Mouse (Mus musculus): ENCODE results near the gene Rac1. TPM values are rescaled to one million over a fixed set of nuclear protein-coding genes. Genes with fewer than 3 reads are reported as not detected.

Rac1 gene
- total RNA-seq, 2 experiments from 2014 or later, result 134 to 471 TPM

- peak; percentile 74 for ATAC-seq (replicated peaks; ENCODE audit: poor library complexity, severe bottlenecking)
These were observed 28.1 kb downstream of the Rac1 start for GRCm38 (mm10) chr5:143499686-143500085.

GRCm38 (mm10) chr5:143499197-143499596 is 28.6 kb downstream of the Rac1 start:
- ATAC-seq (replicated peaks; ENCODE audit: poor library complexity, severe bottlenecking), result peak; percentile 88

- no peak for ATAC-seq (replicated peaks; ENCODE audit: poor library complexity, severe bottlenecking)
These were observed 30.4 kb downstream of the Rac1 start for GRCm38 (mm10) chr5:143497451-143497850.

GRCm38 (mm10) chr5:143495708-143496107 is 32.1 kb downstream of the Rac1 start:
- no peak for ATAC-seq (replicated peaks; ENCODE audit: poor library complexity, severe bottlenecking)

- ATAC-seq (replicated peaks; ENCODE audit: poor library complexity, severe bottlenecking), result no peak
These were observed 34.7 kb downstream of the Rac1 start for GRCm38 (mm10) chr5:143493163-143493562.

GRCm38 (mm10) chr5:143491736-143492135 is 36.1 kb downstream of the Rac1 start:
- ATAC-seq (replicated peaks; ENCODE audit: poor library complexity, severe bottlenecking), result no peak

- ATAC-seq (replicated peaks; ENCODE audit: poor library complexity, severe bottlenecking), result peak; percentile 70
These were observed 38.0 kb downstream of the Rac1 start for GRCm38 (mm10) chr5:143489749-143490342.

- ATAC-seq (replicated peaks; ENCODE audit: poor library complexity, severe bottlenecking), result no peak
These were observed 39.8 kb downstream of the Rac1 start for GRCm38 (mm10) chr5:143487998-143488397.

GRCm38 (mm10) chr5:143487193-143487592 is 40.6 kb downstream of the Rac1 start:
- ATAC-seq (replicated peaks; ENCODE audit: poor library complexity, severe bottlenecking), result peak; percentile 28; the same call in 1 of the 2 replicates

- peak; percentile 71 for ATAC-seq (replicated peaks; ENCODE audit: poor library complexity, severe bottlenecking)
These were observed 42.9 kb downstream of the Rac1 start for GRCm38 (mm10) chr5:143484955-143485354.

GRCm38 (mm10) chr5:143477901-143478300 is 49.9 kb downstream of the Rac1 start:
- ATAC-seq (replicated peaks; ENCODE audit: poor library complexity, severe bottlenecking), result no peak

- ATAC-seq (replicated peaks; ENCODE audit: poor library complexity, severe bottlenecking), result no peak
These were observed 51.8 kb downstream of the Rac1 start for GRCm38 (mm10) chr5:143476013-143476412.

GRCm38 (mm10) chr5:143475153-143475844 is 52.5 kb downstream of the Rac1 start:
- ATAC-seq (replicated peaks; ENCODE audit: poor library complexity, severe bottlenecking), result peak; percentile 78

GRCm38 (mm10) chr5:143471953-143472618 is 55.8 kb downstream of the Rac1 start:
- no peak for ATAC-seq (replicated peaks; ENCODE audit: poor library complexity, severe bottlenecking)

GRCm38 (mm10) chr5:143471165-143471546 is 56.7 kb downstream of the Rac1 start:
- peak; percentile 58 for ATAC-seq (replicated peaks; ENCODE audit: poor library complexity, severe bottlenecking)

GRCm38 (mm10) chr5:143470421-143471164 is 57.2 kb downstream of the Rac1 start:
- peak; percentile 63 for ATAC-seq (replicated peaks; ENCODE audit: poor library complexity, severe bottlenecking)

- no peak for ATAC-seq (replicated peaks; ENCODE audit: poor library complexity, severe bottlenecking)
These were observed 58.2 kb downstream of the Rac1 start for GRCm38 (mm10) chr5:143469628-143470027.

- no peak for ATAC-seq (replicated peaks; ENCODE audit: poor library complexity, severe bottlenecking)
These were observed 59.9 kb downstream of the Rac1 start for GRCm38 (mm10) chr5:143467931-143468330.

GRCm38 (mm10) chr5:143466891-143467669 is 60.8 kb downstream of the Rac1 start:
- ATAC-seq (replicated peaks; ENCODE audit: poor library complexity, severe bottlenecking), result no peak

Data from granulocyte monocyte progenitor cell, adult 5-6 weeks (primary cell).